Mouse (Mus musculus) megakaryocyte progenitor cell, adult 5-6 weeks (primary cell): ENCODE measurements around the gene Mtpn. TPM values are rescaled to one million over a fixed set of nuclear protein-coding genes. Genes with fewer than 3 reads are reported as not detected.

Experiments
- total RNA-seq, 2 experiments: library from RNA; stranded (forward) in 1 of 2; stranded (reverse) in 1 of 2; fragments of 157-497, 149-512 nt in 1 of 2; fragments of 200-1000 nt in 1 of 2; gene quantifications; 2 replicates each; pipeline versions ENCODE4 v1.2.3 to v1.2.4; 2015 to 2017

Gene Mtpn
- total RNA-seq, 2 experiments from 2014 or later = 127 to 160 TPM

Other genes with a start within 250 kb of the Mtpn start
- gene Slc13a4, start 231.8 kb downstream of the Mtpn start, total RNA-seq (2015) = not detected in 2 replicates
- not detected in 2 replicates for gene Slc13a4, start 231.8 kb downstream of the Mtpn start, total RNA-seq (2017)
- gene Fam180a, start 213.7 kb downstream of the Mtpn start, total RNA-seq (2015) = not detected in 2 replicates
- gene Fam180a, start 213.7 kb downstream of the Mtpn start, total RNA-seq (2017) = not detected in 2 replicates